Mouse (Mus musculus) right cerebral cortex, postnatal 10 days (tissue): ENCODE data around the gene Sik1.
"Not testable (repeated sequence)": the region's sequence is repeated elsewhere in the genome, so short reads cannot be mapped to it uniquely, and the experiment has no call there.

ENCODE experiments used
- DNase-seq, 2 experiments: peaks; one replicate each; pipeline ENCODE4 v3.0.0; 2021; ENCODE audit warnings: low spot score in 2 of 2

The Sik1 gene

GRCm38 (mm10) chr17:31855597-31856518 is at the start of gene Sik1:
Gene Sik1 (minus strand): TSS chr17:31855804.
- peak; percentile 99 for DNase-seq

GRCm38 (mm10) chr17:31905201-31905790 is 49.7 kb upstream of the Sik1 start:
- DNase-seq, result peak in 1 of 2 experiments; percentile 9

DNA sequence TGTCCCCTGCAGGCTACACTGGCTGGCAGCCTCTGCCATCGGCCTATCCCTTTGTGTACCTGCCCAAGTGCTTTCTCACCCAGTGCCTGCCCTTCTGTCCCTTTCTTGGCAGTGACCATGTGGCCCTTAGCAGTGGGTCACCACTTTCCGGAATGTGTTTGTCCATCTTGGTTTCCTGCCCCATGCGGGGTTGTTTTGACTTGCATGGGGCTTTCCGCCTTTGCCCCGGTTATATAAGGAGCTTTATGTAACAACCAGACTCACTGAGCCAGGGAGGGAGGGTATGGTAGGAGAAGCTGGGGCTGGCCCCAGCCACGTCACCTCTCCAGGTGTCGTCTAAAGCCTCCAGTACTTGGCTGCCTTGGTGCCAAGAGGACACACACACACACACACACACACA is 48.4 kb upstream of the Sik1 start:
- peak in 1 of 2 experiments; percentile 13 for DNase-seq

GRCm38 (mm10) chr17:31902630-31903198 is 47.1 kb upstream of the Sik1 start:
- peak in 1 of 2 experiments; percentile 6 for DNase-seq

DNA sequence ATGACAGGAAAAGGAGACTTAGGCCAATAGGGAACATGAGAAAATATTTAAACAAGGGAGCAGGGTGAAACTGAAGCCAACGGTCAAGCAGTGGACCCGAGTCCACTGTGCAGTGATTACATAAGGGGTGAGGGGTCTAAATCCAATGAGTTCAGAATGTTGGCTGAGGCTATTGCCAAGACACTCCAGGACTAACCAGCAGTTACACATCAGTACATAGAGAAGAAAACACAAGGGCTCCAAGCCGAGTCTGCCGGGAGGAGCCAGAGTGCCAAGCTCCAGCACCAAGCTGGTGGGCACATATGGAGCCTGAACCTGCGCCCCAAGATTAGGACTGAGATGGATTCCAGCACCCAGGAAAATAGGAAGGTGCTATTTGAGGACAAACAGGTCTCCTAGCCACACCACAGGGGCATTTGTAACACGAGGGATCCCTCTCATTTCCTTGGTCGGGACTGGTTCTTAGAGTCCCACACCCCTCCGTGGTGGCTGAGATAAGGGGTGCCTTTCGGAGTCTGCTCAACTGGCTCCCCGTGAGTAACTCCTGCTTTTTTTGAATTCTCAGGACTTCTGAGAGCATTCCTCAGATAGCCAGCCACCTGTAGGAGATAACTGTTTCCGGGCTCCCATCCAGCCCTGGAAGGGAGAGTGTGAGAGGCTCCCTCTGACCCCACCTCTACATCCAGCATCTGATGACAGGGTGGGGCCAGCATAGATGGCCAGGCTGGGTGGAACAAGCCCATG is 46.0 kb upstream of the Sik1 start:
- peak in 1 of 2 experiments; percentile 11 for DNase-seq

GRCm38 (mm10) chr17:31898941-31899340 is 43.3 kb upstream of the Sik1 start:
- no peak for DNase-seq

DNA sequence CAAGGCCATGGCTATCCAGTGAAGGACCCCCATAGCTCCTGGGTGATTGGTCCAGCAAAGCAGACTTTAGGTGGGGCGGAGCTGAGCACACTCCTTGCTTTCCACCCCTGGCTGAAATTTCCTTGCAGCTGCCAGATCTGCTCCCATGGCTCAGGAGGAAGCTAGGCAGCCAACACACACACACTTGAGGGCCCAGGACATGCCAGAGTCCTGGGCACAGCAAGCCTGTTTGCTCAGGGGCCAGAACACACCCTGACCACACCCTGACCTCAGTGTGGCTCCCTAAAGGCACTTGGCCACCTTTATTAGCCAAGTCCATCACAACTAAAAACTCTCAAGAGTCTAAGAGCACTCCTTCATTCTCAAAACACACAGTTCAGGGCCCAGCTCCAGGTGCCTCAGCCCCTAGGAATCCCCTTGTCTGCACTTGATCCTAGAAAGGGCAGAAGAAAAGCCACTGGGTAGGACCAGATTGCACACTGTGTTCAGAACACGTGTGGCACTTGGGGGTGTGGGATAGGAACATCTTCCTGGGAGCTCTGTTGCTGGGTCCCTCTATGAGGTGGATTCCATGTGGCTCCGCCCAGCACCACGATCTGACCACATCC is 41.7 kb upstream of the Sik1 start:
- peak in 1 of 2 experiments; percentile 15 for DNase-seq

DNA sequence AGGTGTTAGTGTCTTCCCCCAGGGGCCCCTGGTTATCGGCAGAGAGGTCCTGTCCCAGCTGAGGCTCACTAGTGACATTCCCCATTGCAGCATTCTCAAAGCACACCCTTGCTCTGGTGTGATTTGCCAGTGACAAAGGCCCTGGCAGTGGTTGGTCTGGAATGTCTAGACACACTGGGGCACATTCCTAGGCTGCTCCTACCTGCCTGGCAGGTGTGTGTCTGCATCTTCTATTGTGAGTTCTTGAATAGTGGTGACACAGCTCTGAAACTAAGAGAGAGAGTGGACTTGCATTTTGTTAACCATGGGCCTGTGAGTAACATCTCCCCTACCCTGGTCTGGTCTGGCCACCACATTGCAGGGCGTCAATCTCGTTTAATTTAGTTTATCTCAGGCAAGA is 41.1 kb upstream of the Sik1 start:
- DNase-seq, result no peak

- DNase-seq, result peak in 1 of 2 experiments; percentile 11
Measured at GRCm38 (mm10) chr17:31896311-31896710, 40.7 kb upstream of the Sik1 start.

GRCm38 (mm10) chr17:31893371-31894060 is 37.9 kb upstream of the Sik1 start:
- peak in 1 of 2 experiments; percentile 11 for DNase-seq

DNA sequence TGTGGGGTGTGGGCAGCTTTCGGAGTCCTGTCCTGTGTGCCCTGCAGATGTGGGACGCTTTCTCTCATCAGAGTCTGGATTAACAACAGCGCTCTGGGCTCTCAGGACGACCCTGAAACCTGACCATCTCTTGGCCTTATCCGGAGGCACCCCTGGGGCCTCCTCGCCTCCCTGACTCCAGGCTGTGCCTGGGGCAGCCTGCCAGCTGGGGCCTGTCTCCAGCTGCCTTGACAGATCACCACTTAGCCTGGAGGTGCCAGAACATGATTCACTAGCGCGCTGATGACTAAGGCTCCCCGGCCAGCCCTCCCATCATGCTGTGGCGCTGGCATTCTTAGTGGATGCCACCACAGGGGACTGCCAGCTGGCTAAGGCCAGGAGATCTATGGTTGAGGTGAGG is 37.1 kb upstream of the Sik1 start:
- peak; percentile 60 to 62 for DNase-seq

- peak in 1 of 2 experiments; percentile 26 for DNase-seq
Measured at GRCm38 (mm10) chr17:31891858-31892257, 36.3 kb upstream of the Sik1 start.

DNA sequence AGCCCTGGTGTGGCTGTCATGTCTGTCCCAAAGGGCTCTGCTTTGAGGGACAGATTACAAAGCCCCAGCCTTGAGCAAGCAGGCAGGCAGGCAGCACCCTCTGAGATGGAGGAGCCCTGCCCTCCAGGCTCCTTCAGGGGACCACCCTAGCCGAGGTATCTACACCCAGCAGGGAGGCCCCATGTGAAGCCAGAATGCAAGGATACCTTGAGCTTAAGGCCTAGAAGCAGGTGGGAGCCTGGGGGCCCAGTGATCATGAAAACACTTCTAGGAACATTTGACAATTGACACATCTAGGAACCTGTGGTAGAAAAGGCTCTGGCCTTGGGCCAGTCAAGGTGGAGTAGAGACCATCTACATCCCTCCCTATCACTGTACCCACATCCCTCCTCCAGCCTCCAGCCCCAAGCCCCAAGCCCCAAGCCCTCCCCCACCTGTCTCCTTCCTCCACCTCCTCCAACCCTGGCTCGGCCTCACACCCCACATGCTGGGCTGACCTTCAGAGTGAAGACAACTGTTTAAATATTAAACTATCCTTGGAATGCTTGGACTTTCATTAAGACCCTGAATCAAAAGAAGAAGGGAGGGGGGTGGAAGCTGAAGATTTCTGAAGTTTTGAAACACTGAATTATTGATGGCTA is 34.8 kb upstream of the Sik1 start:
- peak in 1 of 2 experiments; percentile 12 for DNase-seq

DNA sequence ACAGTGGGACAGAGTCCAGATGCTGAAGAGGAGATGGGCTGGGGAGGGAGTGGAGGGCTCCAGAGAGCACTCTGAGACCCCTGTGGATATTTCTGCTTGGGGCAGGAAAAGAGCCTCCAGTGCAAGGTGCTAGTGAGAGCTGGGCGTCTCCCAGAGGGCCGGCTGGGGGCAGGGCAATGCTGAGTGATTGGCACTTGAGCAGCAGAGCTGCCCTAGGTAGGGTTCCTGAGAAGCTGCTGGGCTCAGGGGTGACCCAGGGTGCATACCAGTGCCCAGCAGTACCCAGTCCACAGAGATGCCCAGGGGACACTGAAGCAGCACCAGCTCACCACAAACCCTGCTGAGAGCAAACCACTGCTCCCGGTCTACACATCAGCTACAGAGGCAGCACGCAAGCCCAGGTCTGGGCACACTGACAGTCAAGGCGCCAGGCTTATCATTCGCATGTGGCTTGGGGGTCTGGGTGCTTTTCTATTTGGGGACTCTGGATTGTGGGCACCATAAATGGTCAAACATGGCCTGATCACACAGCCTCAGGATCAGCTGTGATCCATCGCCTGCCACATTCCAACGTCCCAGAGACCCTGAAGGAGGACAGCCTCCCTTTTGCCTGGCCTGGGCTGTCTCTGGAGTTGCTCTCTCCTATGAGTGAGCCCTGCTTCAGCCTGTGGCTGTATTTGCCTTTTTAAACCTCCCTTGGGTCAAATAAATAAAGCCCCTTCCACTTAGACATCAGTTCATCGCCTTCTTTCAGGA is 34.0 kb upstream of the Sik1 start:
- DNase-seq, result peak in 1 of 2 experiments; percentile 14

DNA sequence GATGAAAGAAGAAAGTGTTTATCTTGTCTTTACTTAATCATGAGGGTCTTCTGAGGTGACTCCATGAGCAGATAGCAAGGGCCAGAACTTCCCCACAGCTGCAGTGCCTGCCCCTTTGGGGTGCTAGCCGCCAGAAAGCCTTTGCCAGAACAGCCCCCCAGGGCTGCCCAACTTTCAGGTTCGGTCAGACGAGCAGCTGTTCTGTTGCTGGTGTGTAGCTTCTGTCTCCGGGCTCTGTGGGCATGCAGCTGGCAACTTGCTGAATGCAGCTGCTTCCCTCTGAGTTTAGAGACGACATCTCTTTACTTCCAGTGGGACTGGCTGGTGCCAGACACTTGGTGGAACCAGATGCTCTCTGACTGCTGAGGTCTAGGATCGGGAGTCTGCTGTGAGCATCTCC is 32.9 kb upstream of the Sik1 start:
- peak; percentile 24 to 52 for DNase-seq

DNA sequence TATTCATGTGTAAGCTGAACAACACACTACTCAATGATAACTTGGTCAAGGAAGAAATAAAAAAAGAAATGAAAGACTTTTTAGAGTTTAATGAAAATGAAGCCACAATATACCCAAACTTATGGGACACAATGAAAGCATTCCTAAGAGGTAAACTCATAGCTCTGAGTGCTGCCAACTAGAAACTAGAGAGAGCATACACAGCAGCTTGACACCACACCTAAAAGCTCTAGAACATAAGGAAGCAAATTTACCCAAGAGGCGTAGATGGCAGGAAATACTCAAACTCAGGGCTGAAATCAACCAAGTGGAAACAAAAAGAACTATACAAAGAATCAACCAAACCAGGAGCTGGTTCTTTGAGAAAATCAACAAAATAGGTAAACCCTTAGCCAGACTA is 29.1 kb upstream of the Sik1 start:
- not testable (repeated sequence) for DNase-seq

DNA sequence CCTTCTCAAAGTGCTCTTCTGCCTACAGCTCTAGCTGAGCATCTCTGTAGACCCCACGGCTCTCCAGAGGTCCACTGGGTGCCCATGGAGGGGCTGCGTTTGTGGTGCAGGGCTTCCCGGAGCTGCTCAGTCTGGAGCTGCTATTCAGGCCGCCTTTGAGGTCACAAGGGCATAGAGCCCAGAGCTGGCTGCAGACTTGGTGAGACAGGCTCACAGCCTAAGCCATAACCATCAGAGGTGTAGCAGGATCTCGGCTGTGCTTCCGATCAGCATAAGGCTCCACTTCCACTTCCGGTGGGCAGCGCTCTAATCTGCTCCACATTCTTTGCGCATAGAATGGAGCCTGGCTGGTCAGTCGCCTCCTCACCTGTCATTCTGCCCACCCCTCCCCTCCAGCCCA is 23.8 kb upstream of the Sik1 start:
- peak in 1 of 2 experiments; percentile 17 for DNase-seq

DNA sequence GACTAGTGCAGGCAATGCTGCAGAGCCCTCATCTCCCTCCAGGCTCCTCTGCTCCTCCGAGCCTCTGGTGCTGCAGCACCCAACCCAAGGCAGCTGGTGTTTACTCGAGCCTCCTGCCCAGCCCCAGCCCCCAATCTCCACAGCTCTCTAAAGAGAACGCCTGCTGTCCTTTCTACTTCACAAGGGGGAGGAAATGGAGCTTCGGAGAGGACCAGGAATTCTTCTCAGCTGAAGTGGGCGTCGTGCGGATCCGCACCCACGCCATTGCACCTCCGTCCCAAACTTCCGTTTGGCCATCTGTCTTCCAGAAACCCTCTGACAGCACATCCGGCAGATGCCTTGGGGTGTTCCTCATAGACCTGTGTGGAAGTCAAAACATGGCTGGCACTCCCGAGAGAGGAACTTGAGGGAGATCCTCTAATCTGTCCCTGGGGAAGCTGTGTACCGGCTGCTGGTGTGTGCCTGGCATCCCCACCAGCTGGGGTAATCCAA is 22.1 kb upstream of the Sik1 start:
- DNase-seq, result peak; percentile 78 to 86

GRCm38 (mm10) chr17:31877181-31877581 is 21.6 kb upstream of the Sik1 start:
- DNase-seq, result no peak
